Mouse (Mus musculus) stomach, postnatal 0 days (tissue): Measurements from ENCODE around the gene Tas2r119.

ENCODE experiments used
- CTCF ChIP-seq: IDR thresholded peaks from 2 replicates; pipeline ENCODE4 v1.5.1; 2016; ENCODE audit warnings: antibody characterized with exemption, low read depth, mild to moderate bottlenecking, moderate library complexity
- EP300 ChIP-seq: optimal IDR thresholded peaks from 2 replicates; pipeline ENCODE3; 2016; ENCODE audit warnings: antibody characterized with exemption

GRCm38 (mm10) chr15:32198076-32198475 lies 21.0 kb downstream of the Tas2r119 start:
- TF ChIP-seq CTCF (no peak), EP300 (no peak)
